Mouse (Mus musculus) left cerebral cortex, adult 2 months (tissue): ENCODE measurements around the gene Eras. TPM values are rescaled to one million over a fixed set of nuclear protein-coding genes. Genes with fewer than 3 reads are reported as not detected.
"Not testable (repeated sequence)": the region's sequence is repeated elsewhere in the genome, so short reads cannot be mapped to it uniquely, and the experiment has no call there.

Source experiments
- DNase-seq, 2 experiments: peaks; one replicate each; pipeline ENCODE4 v3.0.0; 2021 to 2022; ENCODE audit warnings: low spot score in 2 of 2, mixed read lengths in 1 of 2; ENCODE audit errors: extremely low spot score in 1 of 2
- H3K27ac ChIP-seq: fragments of 200-600 bp; 2 replicates; pipeline ENCODE4 v1.8.1; 2022
- H3K4me3 ChIP-seq: fragments of 200-600 bp; 2 replicates; pipeline ENCODE4 v1.8.1; 2022
- CTCF ChIP-seq: fragments of 200-600 bp; IDR thresholded peaks from 2 replicates; pipeline ENCODE4 v1.8.1; 2022; ENCODE audit warnings: antibody characterized with exemption, mild to moderate bottlenecking, moderate library complexity
- intact Hi-C: fragments of 180-260 bp; cut with DNase I; formaldehyde crosslinking; loops from one replicate; pipeline ENCODE4 v1.15.1; 2025
- total RNA-seq, 2 experiments: library from RNA; stranded (reverse); gene quantifications; 2 replicates each; pipeline ENCODE4 v1.2.3; 2021

Eras gene
- total RNA-seq, 2 experiments from 2014 or later = not detected

GRCm38 (mm10) chrX:7947108-7947899 is 18.9 kb upstream of the Eras start, which contains the start of gene Hdac6:
Gene Hdac6, minus strand, starts transcription at chrX:7947889.
- Histone ChIP-seq H3K27ac (peak within 1 kb of the TSS; percentile 82), H3K4me3 (peak within 1 kb of the TSS; percentile 54)
- intact Hi-C loops = no loop called here
- no peak for TF ChIP-seq CTCF
- DNase-seq = peak in 1 of 2 experiments; percentile 11

GRCm38 (mm10) chrX:7945618-7946017 is 17.2 kb upstream of the Eras start:
- intact Hi-C loops = no loop called here
- TF ChIP-seq CTCF = no peak

GRCm38 (mm10) chrX:7937667-7938066 is 9.3 kb upstream of the Eras start:
- intact Hi-C loops = no loop called here
- no peak for TF ChIP-seq CTCF
- no peak for DNase-seq
- no peak overlapping the region for H3K27ac ChIP-seq
- H3K4me3 ChIP-seq = no peak overlapping the region

More at GRCm38 (mm10) chrX:7945618-7946017, 17.2 kb upstream of the Eras start:
- no peak for DNase-seq
- Histone ChIP-seq H3K4me3 (no peak overlapping the region), H3K27ac (no peak overlapping the region)

GRCm38 (mm10) chrX:7936874-7937273 is 8.5 kb upstream of the Eras start:
- no peak; the same call in none of the 2 replicates for TF ChIP-seq CTCF
- H3K27ac ChIP-seq = no peak overlapping the region
- H3K4me3 ChIP-seq = no peak overlapping the region
- intact Hi-C loops = no loop called here
- DNase-seq = no peak

- Histone ChIP-seq H3K4me3 (no peak overlapping the region), H3K27ac (no peak overlapping the region)
- intact Hi-C loops = no loop called here
- DNase-seq = no peak
- no peak for TF ChIP-seq CTCF
Measured at GRCm38 (mm10) chrX:7927116-7927515, 1.3 kb downstream of the Eras start.

GRCm38 (mm10) chrX:7926266-7926665 is 2.1 kb downstream of the Eras start:
- no peak overlapping the region for H3K27ac ChIP-seq
- no peak for TF ChIP-seq CTCF
- intact Hi-C loops = no loop called here
- no peak overlapping the region for H3K4me3 ChIP-seq
- DNase-seq = no peak

GRCm38 (mm10) chrX:7922032-7922431 is 6.4 kb downstream of the Eras start:
- peak overlapping the region; percentile 53 for H3K4me3 ChIP-seq
- DNase-seq = peak in 1 of 2 experiments; percentile 35
- no peak for TF ChIP-seq CTCF
- no peak overlapping the region for H3K27ac ChIP-seq
- intact Hi-C loops = no loop called here

GRCm38 (mm10) chrX:7919601-7920383 is 8.6 kb downstream of the Eras start, which contains the start of gene Pcsk1n:
Gene Pcsk1n, plus strand, starts transcription at chrX:7919822.
- TF ChIP-seq CTCF = no peak
- H3K27ac ChIP-seq = peak within 1 kb of the TSS; percentile 81
- peak; percentile 40 to 46 for DNase-seq
- peak within 1 kb of the TSS; percentile 53 for H3K4me3 ChIP-seq
- intact Hi-C loops = loop anchor here (5.0 to 10.0 kb wide), 2 partner anchors 98 to 185 kb away; partner anchors contain the start of gene Glod5

GRCm38 (mm10) chrX:7917960-7918359 is 10.4 kb downstream of the Eras start:
- not testable (repeated sequence) for DNase-seq, H3K27ac ChIP-seq, H3K4me3 ChIP-seq
- intact Hi-C loops = loop anchor here (5.0 to 10.0 kb wide), 2 partner anchors 99 to 187 kb away; partner anchors contain the start of gene Glod5

GRCm38 (mm10) chrX:7915669-7916068 is 12.7 kb downstream of the Eras start:
- intact Hi-C loops = loop anchor here (5.0 to 10.0 kb wide), 2 partner anchors 102 to 189 kb away; partner anchors contain the start of gene Glod5

GRCm38 (mm10) chrX:7910473-7910872 is 17.9 kb downstream of the Eras start:
- H3K27ac ChIP-seq = no peak overlapping the region
- intact Hi-C loops = loop anchor here (10.0 kb wide), 1 partner anchor 194 kb away; no protein-coding TSS in a partner anchor
- H3K4me3 ChIP-seq = no peak overlapping the region
- DNase-seq = no peak
- TF ChIP-seq CTCF = no peak; the same call in 1 of the 2 replicates

More at GRCm38 (mm10) chrX:7915669-7916068, 12.7 kb downstream of the Eras start:
- H3K4me3 ChIP-seq, H3K27ac ChIP-seq, DNase-seq: not testable (repeated sequence)
- peak; percentile 15 for TF ChIP-seq CTCF

- intact Hi-C loops, DNase-seq, H3K4me3 ChIP-seq, H3K27ac ChIP-seq: not testable (repeated sequence)
Measured at GRCm38 (mm10) chrX:7909242-7909641, 19.2 kb downstream of the Eras start, which contains the start of gene Gm10490. Gene Gm10490, plus strand, starts transcription at chrX:7909542.
